Mouse (Mus musculus): ENCODE measurements around the gene Rnh1. TPM values are rescaled to one million over a fixed set of nuclear protein-coding genes. Genes with fewer than 3 reads are reported as not detected.

The Rnh1 gene
- total and polyA plus RNA-seq, 2 experiments: 106 to 134 TPM

GRCm38 (mm10) chr7:141192776-141193347 is 20.2 kb upstream of the Rnh1 start:
- Histone ChIP-seq H3K27me3 (ENCODE audit: control insufficient read depth, insufficient read depth, low read length) (no peaks in the 10 kb centered on the region), H3K36me3 (ENCODE audit: control insufficient read depth, insufficient read depth, low read length) (peaks cover 10% of the 10 kb centered on the region), H3K4me3 (ENCODE audit: insufficient read depth, low read depth, low read length) (peak overlapping the region; percentile 86), H3K9ac (ENCODE audit: low read depth, low read length) (peak overlapping the region; percentile 86), H3K27ac (replicated peaks; ENCODE audit: insufficient read depth, low read depth, low read length) (peak overlapping the region; percentile 86), H3K4me1 (ENCODE audit: control insufficient read depth, insufficient read depth, low read length) (peaks cover 9% of the 10 kb centered on the region; the same call in 1 of the 2 replicates), H3K79me2 (ENCODE audit: control insufficient read depth, insufficient read depth, low read length) (no peaks in the 10 kb centered on the region)
- DNase-seq (ENCODE audit: extremely low read depth, low read depth, low spot score): no peak
- 28% methylated on average over 12 of the region's 12 CpGs for WGBS
- TF ChIP-seq CTCF (IDR thresholded peaks at IDR 0.05; ENCODE audit: low read depth, low read length) (no peak), POLR2A (IDR thresholded peaks at IDR 0.05; ENCODE audit: extremely low read depth, insufficient read depth, low read length) (no peak)

GRCm38 (mm10) chr7:141191796-141192685 is 19.4 kb upstream of the Rnh1 start:
- TF ChIP-seq CTCF (IDR thresholded peaks at IDR 0.05; ENCODE audit: low read depth, low read length): no peak
- no peak for TF ChIP-seq POLR2A (IDR thresholded peaks at IDR 0.05; ENCODE audit: extremely low read depth, insufficient read depth, low read length)
- Histone ChIP-seq H3K27me3 (ENCODE audit: control insufficient read depth, insufficient read depth, low read length) (no peaks in the 10 kb centered on the region), H3K79me2 (ENCODE audit: control insufficient read depth, insufficient read depth, low read length) (no peaks in the 10 kb centered on the region), H3K27ac (replicated peaks; ENCODE audit: insufficient read depth, low read depth, low read length) (no peak overlapping the region), H3K9ac (ENCODE audit: low read depth, low read length) (no peak overlapping the region), H3K36me3 (ENCODE audit: control insufficient read depth, insufficient read depth, low read length) (peaks cover 10% of the 10 kb centered on the region), H3K4me3 (ENCODE audit: insufficient read depth, low read depth, low read length) (no peak overlapping the region), H3K4me1 (ENCODE audit: control insufficient read depth, insufficient read depth, low read length) (peaks cover 9% of the 10 kb centered on the region; the same call in 1 of the 2 replicates)
- no peak for DNase-seq (ENCODE audit: extremely low read depth, low read depth, low spot score)
- 91% methylated on average over 24 of the region's 24 CpGs for WGBS

DNA sequence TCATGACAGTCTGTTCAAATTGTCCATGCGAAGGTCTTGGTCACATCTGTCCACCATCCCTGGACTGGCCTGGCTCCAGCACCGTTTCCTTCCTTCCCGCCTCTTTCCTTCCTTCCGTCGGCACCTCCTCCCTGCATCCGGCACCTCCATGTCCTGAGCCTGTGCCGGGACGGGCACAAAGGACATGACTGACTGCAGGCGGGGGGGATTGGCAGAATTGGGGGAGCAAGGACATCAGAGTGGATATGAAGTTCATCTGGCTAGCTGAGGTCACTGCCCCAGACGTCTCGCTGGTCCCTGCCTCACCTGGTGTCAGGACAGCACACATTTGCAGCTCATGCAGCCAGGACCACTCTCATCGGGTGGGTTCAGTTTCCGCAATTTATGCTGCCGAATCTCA is 18.4 kb upstream of the Rnh1 start:
- 85% methylated on average over 14 of the region's 14 CpGs for WGBS
- no peak overlapping the region for H3K9ac ChIP-seq (ENCODE audit: low read depth, low read length)
- H3K27me3 ChIP-seq (ENCODE audit: control insufficient read depth, insufficient read depth, low read length): no peaks in the 10 kb centered on the region
- H3K36me3 ChIP-seq (ENCODE audit: control insufficient read depth, insufficient read depth, low read length): peaks cover 10% of the 10 kb centered on the region
- DNase-seq (ENCODE audit: extremely low read depth, low read depth, low spot score): no peak
- H3K27ac ChIP-seq (replicated peaks; ENCODE audit: insufficient read depth, low read depth, low read length): no peak overlapping the region; the same call in 1 of the 2 replicates
- H3K4me3 ChIP-seq (ENCODE audit: insufficient read depth, low read depth, low read length): no peak overlapping the region
- peaks cover 9% of the 10 kb centered on the region; the same call in 1 of the 2 replicates for H3K4me1 ChIP-seq (ENCODE audit: control insufficient read depth, insufficient read depth, low read length)
- H3K79me2 ChIP-seq (ENCODE audit: control insufficient read depth, insufficient read depth, low read length): no peaks in the 10 kb centered on the region
- TF ChIP-seq CTCF (IDR thresholded peaks at IDR 0.05; ENCODE audit: low read depth, low read length) (no peak), POLR2A (IDR thresholded peaks at IDR 0.05; ENCODE audit: extremely low read depth, insufficient read depth, low read length) (no peak)

- Histone ChIP-seq H3K27me3 (ENCODE audit: control insufficient read depth, insufficient read depth, low read length) (no peaks in the 10 kb centered on the region), H3K36me3 (ENCODE audit: control insufficient read depth, insufficient read depth, low read length) (peaks cover 10% of the 10 kb centered on the region), H3K4me3 (ENCODE audit: insufficient read depth, low read depth, low read length) (no peak overlapping the region), H3K27ac (replicated peaks; ENCODE audit: insufficient read depth, low read depth, low read length) (no peak overlapping the region), H3K4me1 (ENCODE audit: control insufficient read depth, insufficient read depth, low read length) (peaks cover 9% of the 10 kb centered on the region; the same call in 1 of the 2 replicates), H3K9ac (ENCODE audit: low read depth, low read length) (no peak overlapping the region), H3K79me2 (ENCODE audit: control insufficient read depth, insufficient read depth, low read length) (no peaks in the 10 kb centered on the region)
- TF ChIP-seq CTCF (IDR thresholded peaks at IDR 0.05; ENCODE audit: low read depth, low read length) (no peak), POLR2A (IDR thresholded peaks at IDR 0.05; ENCODE audit: extremely low read depth, insufficient read depth, low read length) (no peak)
- DNase-seq (ENCODE audit: extremely low read depth, low read depth, low spot score): no peak
- WGBS: 91% methylated on average over 3 of the region's 3 CpGs
These were observed 17.6 kb upstream of the Rnh1 start for GRCm38 (mm10) chr7:141190220-141190619.

DNA sequence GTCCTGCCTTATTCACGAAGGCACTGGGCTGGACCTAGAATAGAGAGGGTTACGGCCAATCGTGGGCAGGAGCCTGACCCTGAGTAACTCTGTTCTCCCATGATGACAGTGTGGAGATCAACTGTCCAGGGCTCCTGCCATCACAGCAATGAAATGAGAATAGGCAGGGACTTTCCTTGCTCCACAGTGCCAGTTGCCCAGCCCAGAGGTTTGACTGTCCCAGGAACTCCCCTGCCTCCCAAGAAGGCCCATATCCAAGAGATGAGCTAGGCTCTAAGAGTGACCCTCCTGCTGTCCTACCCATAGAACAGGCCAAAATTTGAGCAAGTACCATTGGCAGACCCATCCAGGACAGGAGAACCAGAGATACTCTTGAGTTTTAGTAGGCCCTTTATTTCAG is 16.1 kb upstream of the Rnh1 start:
- TF ChIP-seq CTCF (IDR thresholded peaks at IDR 0.05; ENCODE audit: low read depth, low read length) (no peak), POLR2A (IDR thresholded peaks at IDR 0.05; ENCODE audit: extremely low read depth, insufficient read depth, low read length) (no peak)

More for the DNA sequence above, 16.1 kb upstream of the Rnh1 start:
- peaks cover 5% of the 10 kb centered on the region; the same call in 1 of the 2 replicates for H3K4me1 ChIP-seq (ENCODE audit: control insufficient read depth, insufficient read depth, low read length)
- WGBS: 94% methylated on average over 3 of the region's 3 CpGs
- H3K9ac ChIP-seq (ENCODE audit: low read depth, low read length): no peak overlapping the region
- no peaks in the 10 kb centered on the region for H3K27me3 ChIP-seq (ENCODE audit: control insufficient read depth, insufficient read depth, low read length)
- no peaks in the 10 kb centered on the region for H3K79me2 ChIP-seq (ENCODE audit: control insufficient read depth, insufficient read depth, low read length)
- H3K4me3 ChIP-seq (ENCODE audit: insufficient read depth, low read depth, low read length): no peak overlapping the region
- no peak for DNase-seq (ENCODE audit: extremely low read depth, low read depth, low spot score)
- H3K27ac ChIP-seq (replicated peaks; ENCODE audit: insufficient read depth, low read depth, low read length): no peak overlapping the region
- peaks cover 10% of the 10 kb centered on the region for H3K36me3 ChIP-seq (ENCODE audit: control insufficient read depth, insufficient read depth, low read length)

All from liver, adult 2 months (tissue).